Mouse (Mus musculus) c-Kit-positive CD71-positive TER-119-negative erythroid progenitor cells, embryonic 14.5 days (primary cell): ENCODE measurements around the gene Unc45b.
"Not testable (repeated sequence)": the region's sequence is repeated elsewhere in the genome, so short reads cannot be mapped to it uniquely, and the experiment has no call there.

Experiments
- DNase-seq: peaks from one replicate; pipeline ENCODE4 v3.0.0-alpha.2; 2013; ENCODE audit warnings: low read depth

The Unc45b gene

GRCm38 (mm10) chr11:82949036-82949435, 38.7 kb downstream of the Unc45b start:
- DNase-seq = no peak

- no peak for DNase-seq
Observed at GRCm38 (mm10) chr11:82950736-82951481, 40.6 kb downstream of the Unc45b start, which contains the start of gene Slfn5. Slfn5 (plus strand) TSS chr11:82951349.

GRCm38 (mm10) chr11:82951865-82952611, 41.7 kb downstream of the Unc45b start:
- DNase-seq = no peak

- DNase-seq = no peak
Observed at GRCm38 (mm10) chr11:82952612-82953542, 42.5 kb downstream of the Unc45b start.

- no peak for DNase-seq
Observed at GRCm38 (mm10) chr11:82954631-82955030, 44.3 kb downstream of the Unc45b start.

GRCm38 (mm10) chr11:82956925-82957324, 46.6 kb downstream of the Unc45b start:
- DNase-seq = no peak

- no peak for DNase-seq
Observed at GRCm38 (mm10) chr11:82959613-82960012, 49.3 kb downstream of the Unc45b start.

- DNase-seq = no peak
Observed at GRCm38 (mm10) chr11:82961743-82962142, 51.4 kb downstream of the Unc45b start.

- no peak for DNase-seq
Observed at GRCm38 (mm10) chr11:82962215-82962614, 51.9 kb downstream of the Unc45b start.

- no peak for DNase-seq
Observed at GRCm38 (mm10) chr11:82970712-82971589, 60.6 kb downstream of the Unc45b start.

GRCm38 (mm10) chr11:82971590-82971974, 61.2 kb downstream of the Unc45b start:
- DNase-seq = no peak

GRCm38 (mm10) chr11:82973916-82974315, 63.6 kb downstream of the Unc45b start:
- DNase-seq = no peak

GRCm38 (mm10) chr11:82982409-82982808, 72.1 kb downstream of the Unc45b start:
- DNase-seq = not testable (repeated sequence)

- no peak for DNase-seq
Observed at GRCm38 (mm10) chr11:82983193-82983592, 72.8 kb downstream of the Unc45b start.

GRCm38 (mm10) chr11:82987621-82988020, 77.3 kb downstream of the Unc45b start:
- DNase-seq = no peak

GRCm38 (mm10) chr11:82989357-82989756, 79.0 kb downstream of the Unc45b start:
- DNase-seq = no peak

GRCm38 (mm10) chr11:82990612-82991385, 80.4 kb downstream of the Unc45b start:
- DNase-seq = not testable (repeated sequence)

GRCm38 (mm10) chr11:82991469-82992166, 81.3 kb downstream of the Unc45b start, which contains the start of gene Slfn9:
Slfn9 (minus strand) TSS chr11:82991830.
- no peak for DNase-seq
